Mouse (Mus musculus) myocyte (in vitro differentiated cells): ENCODE results near the gene Gm28053. TPM values are rescaled to one million over a fixed set of nuclear protein-coding genes. Genes with fewer than 3 reads are reported as not detected.

Experiments used
- H3K27me3 ChIP-seq: one replicate; pipeline ENCODE4 v1.6.1; 2011; ENCODE audit not compliant: control insufficient read depth, insufficient read depth, insufficient read length
- H3K36me3 ChIP-seq: one replicate; pipeline ENCODE4 v1.6.1; 2011; ENCODE audit not compliant: control insufficient read depth, insufficient read depth
- H3K4me2 ChIP-seq: one replicate; pipeline ENCODE4 v1.6.1; 2011; ENCODE audit warnings: low read depth, control low read depth
- H3K4me3 ChIP-seq: one replicate; pipeline ENCODE4 v1.5.1; 2011; ENCODE audit warnings: mild to moderate bottlenecking, control low read depth, moderate library complexity
- H3K79me2 ChIP-seq: one replicate; pipeline ENCODE4 v1.6.1; 2011; ENCODE audit not compliant: control insufficient read depth, insufficient read depth
- H3ac ChIP-seq: one replicate; pipeline ENCODE4 v1.6.1; 2011; ENCODE audit not compliant: control insufficient read depth, insufficient read length
- CEBPB ChIP-seq: IDR thresholded peaks from 2 replicates; pipeline ENCODE4 v1.6.1; 2011; ENCODE audit warnings: mild to moderate bottlenecking, moderate library complexity; ENCODE audit not compliant: poor library complexity, insufficient read depth, severe bottlenecking
- E2F4 ChIP-seq: IDR thresholded peaks from one replicate; pipeline ENCODE4 v1.6.1; 2011; ENCODE audit warnings: mild to moderate bottlenecking, control low read depth, moderate library complexity; ENCODE audit not compliant: insufficient read depth
- MAX ChIP-seq: IDR thresholded peaks from one replicate; pipeline ENCODE4 v1.6.1; 2011; ENCODE audit warnings: low read depth, mild to moderate bottlenecking, control low read depth
- MYOD1 ChIP-seq, 3 experiments: IDR thresholded peaks; one replicate each; pipeline ENCODE4 v1.6.1; 2011; ENCODE audit warnings: control low read depth in 2 of 3, low read depth in 2 of 3, mild to moderate bottlenecking in 2 of 3, moderate library complexity in 1 of 3; ENCODE audit not compliant: insufficient read length in 2 of 3, control insufficient read depth in 1 of 3
- MYOG ChIP-seq, 3 experiments: IDR thresholded peaks; one replicate each; pipeline ENCODE4 v1.6.1; 2011; ENCODE audit warnings: control low read depth in 2 of 3, low read depth in 2 of 3, mild to moderate bottlenecking in 2 of 3; ENCODE audit not compliant: insufficient read length in 2 of 3, control insufficient read depth in 1 of 3, insufficient read depth in 1 of 3
- POLR2A ChIP-seq: IDR thresholded peaks from one replicate; pipeline ENCODE4 v1.6.1; 2011; ENCODE audit warnings: low read depth, mild to moderate bottlenecking, control low read depth, moderate library complexity; ENCODE audit not compliant: insufficient read length
- POLR2AphosphoS2 ChIP-seq: IDR thresholded peaks from one replicate; pipeline ENCODE4 v1.6.1; 2011; ENCODE audit warnings: low read depth, control low read depth; ENCODE audit not compliant: insufficient read length
- REST ChIP-seq: IDR thresholded peaks from one replicate; pipeline ENCODE4 v1.6.1; 2011; ENCODE audit warnings: mild to moderate bottlenecking, control low read depth, moderate library complexity; ENCODE audit not compliant: insufficient read depth, insufficient read length
- SRF ChIP-seq: IDR thresholded peaks from one replicate; pipeline ENCODE4 v1.6.1; 2011; ENCODE audit warnings: low read depth; ENCODE audit not compliant: control insufficient read depth, insufficient read length
- TCF12 ChIP-seq: IDR thresholded peaks from one replicate; pipeline ENCODE4 v1.6.1; 2011; ENCODE audit warnings: mild to moderate bottlenecking, control low read depth; ENCODE audit not compliant: poor library complexity, insufficient read depth, severe bottlenecking
- TCF3 ChIP-seq: IDR thresholded peaks from one replicate; pipeline ENCODE4 v1.6.1; 2011; ENCODE audit warnings: low read depth, control low read depth; ENCODE audit not compliant: insufficient read length
- USF1 ChIP-seq: IDR thresholded peaks from one replicate; pipeline ENCODE4 v1.6.1; 2011; ENCODE audit warnings: low read depth, mild to moderate bottlenecking, control low read depth, moderate library complexity
- polyA plus RNA-seq: library from polyadenylated mRNA; unstranded; fragments of >200 nt; fragmentation: generic; extraction: Trizol; gene quantifications from one replicate; pipeline ENCODE4 v1.2.1, GENCODE M21; 2012; ENCODE audit warnings: missing spikeins

Gm28053 gene
- polyA plus RNA-seq, 1 experiment = not detected

DNA sequence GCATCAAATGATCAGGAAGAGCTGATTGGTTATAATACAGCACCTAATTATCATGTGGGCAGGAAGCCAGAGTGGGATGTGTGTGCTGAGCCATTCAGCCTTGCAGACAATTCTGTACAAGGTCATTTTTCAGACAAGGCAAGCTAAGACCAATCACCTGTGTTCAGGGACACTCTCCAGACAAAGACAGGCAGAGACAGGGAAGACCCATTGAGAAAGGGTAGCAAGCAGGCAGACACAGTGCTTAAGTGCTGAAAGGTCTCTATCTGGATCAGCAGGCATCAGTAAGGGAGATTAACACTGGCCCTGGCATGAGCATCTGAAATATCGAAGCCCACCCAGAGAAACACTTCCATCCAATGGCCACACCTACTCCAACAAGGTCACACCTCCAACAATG is 66.0 kb downstream of the Gm28053 start:
- no peak for TF ChIP-seq POLR2AphosphoS2
- no peak for TF ChIP-seq POLR2A
- TF ChIP-seq CEBPB = no peak
- TF ChIP-seq MYOG (IDR thresholded peaks at IDR 0.05; ENCODE audit: control insufficient read depth in 1 of 3, insufficient read depth in 1 of 3, insufficient read length in 2 of 3, low read depth in 2 of 3) = no peak
- Histone ChIP-seq H3K4me2 (no peak overlapping the region), H3K27me3 (no peaks in the 10 kb centered on the region), H3K79me2 (no peaks in the 10 kb centered on the region), H3K36me3 (no peaks in the 10 kb centered on the region), H3K4me3 (no peak overlapping the region), H3ac (no peak overlapping the region)

DNA sequence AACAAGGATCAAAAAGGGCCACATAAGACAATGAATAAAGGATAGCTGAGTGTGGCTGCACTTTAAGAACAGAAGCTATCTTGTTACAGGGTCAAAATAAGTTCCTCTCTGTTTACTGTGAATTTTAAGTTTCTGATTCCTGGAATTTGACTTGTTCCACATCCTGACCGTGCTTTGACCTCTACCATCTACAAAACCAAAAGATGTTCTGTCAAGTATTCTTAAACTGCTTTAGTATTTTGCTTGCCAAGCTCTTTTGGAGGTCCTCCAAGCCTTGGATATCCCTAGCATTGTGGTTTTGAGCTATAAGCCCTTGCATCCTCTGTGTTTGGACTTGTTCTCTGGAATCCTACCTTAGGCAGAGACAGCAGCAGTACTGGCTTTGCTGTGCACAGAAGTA is 66.8 kb downstream of the Gm28053 start:
- H3K27me3 ChIP-seq = no peaks in the 10 kb centered on the region
- H3K4me2 ChIP-seq = no peak overlapping the region
- no peak for TF ChIP-seq MAX
- no peak for TF ChIP-seq MYOG (IDR thresholded peaks at IDR 0.05; ENCODE audit: control insufficient read depth in 1 of 3, insufficient read depth in 1 of 3, insufficient read length in 2 of 3, low read depth in 2 of 3)
- H3K4me3 ChIP-seq = no peak overlapping the region
- no peaks in the 10 kb centered on the region for H3K79me2 ChIP-seq
- H3ac ChIP-seq = no peak overlapping the region
- no peaks in the 10 kb centered on the region for H3K36me3 ChIP-seq

- Histone ChIP-seq H3K4me2 (no peak overlapping the region), H3K36me3 (no peaks in the 10 kb centered on the region), H3K4me3 (no peak overlapping the region), H3K79me2 (no peaks in the 10 kb centered on the region), H3ac (no peak overlapping the region), H3K27me3 (no peaks in the 10 kb centered on the region)
- TF ChIP-seq MAX (no peak), SRF (no peak), TCF3 (no peak), CEBPB (no peak), USF1 (no peak), POLR2A (no peak), TCF12 (no peak), MYOG (IDR thresholded peaks at IDR 0.05; ENCODE audit: control insufficient read depth in 1 of 3, insufficient read depth in 1 of 3, insufficient read length in 2 of 3, low read depth in 2 of 3) (no peak), REST (no peak), MYOD1 (IDR thresholded peaks at IDR 0.05; ENCODE audit: control insufficient read depth in 1 of 3, insufficient read length in 2 of 3, low read depth in 2 of 3) (no peak), E2F4 (no peak), POLR2AphosphoS2 (no peak)
Measured at GRCm38 (mm10) chr6:48785601-48786000, 67.2 kb downstream of the Gm28053 start.

- H3K4me2 ChIP-seq = no peak overlapping the region
- H3K36me3 ChIP-seq = no peaks in the 10 kb centered on the region
- TF ChIP-seq TCF3 = no peak
- no peak for TF ChIP-seq MYOD1 (IDR thresholded peaks at IDR 0.05; ENCODE audit: control insufficient read depth in 1 of 3, insufficient read length in 2 of 3, low read depth in 2 of 3)
- TF ChIP-seq SRF = no peak
- TF ChIP-seq TCF12 = no peak
- no peak for TF ChIP-seq USF1
- no peak for TF ChIP-seq CEBPB
- TF ChIP-seq MYOG (IDR thresholded peaks at IDR 0.05; ENCODE audit: control insufficient read depth in 1 of 3, insufficient read depth in 1 of 3, insufficient read length in 2 of 3, low read depth in 2 of 3) = no peak
- no peaks in the 10 kb centered on the region for H3K27me3 ChIP-seq
- H3ac ChIP-seq = no peak overlapping the region
- no peaks in the 10 kb centered on the region for H3K79me2 ChIP-seq
- no peak overlapping the region for H3K4me3 ChIP-seq
Measured at GRCm38 (mm10) chr6:48787867-48788266, 69.5 kb downstream of the Gm28053 start.

GRCm38 (mm10) chr6:48801897-48802296 is 83.5 kb downstream of the Gm28053 start:
- Histone ChIP-seq H3K4me2 (no peak overlapping the region), H3K36me3 (no peaks in the 10 kb centered on the region), H3K79me2 (no peaks in the 10 kb centered on the region), H3ac (no peak overlapping the region), H3K27me3 (no peaks in the 10 kb centered on the region), H3K4me3 (no peak overlapping the region)
- TF ChIP-seq POLR2AphosphoS2 = no peak
- TF ChIP-seq USF1 = no peak
- TF ChIP-seq MAX = no peak
- TF ChIP-seq MYOG (IDR thresholded peaks at IDR 0.05; ENCODE audit: control insufficient read depth in 1 of 3, insufficient read depth in 1 of 3, insufficient read length in 2 of 3, low read depth in 2 of 3) = no peak
- no peak for TF ChIP-seq TCF3
- TF ChIP-seq CEBPB = no peak
- TF ChIP-seq POLR2A = no peak
- TF ChIP-seq REST = no peak
- no peak for TF ChIP-seq SRF
- no peak for TF ChIP-seq TCF12

Other genes starting within 250 kb of the Gm28053 start
- 5.1 TPM for gene Atp6v0e2, start 181.0 kb upstream of the Gm28053 start, polyA plus RNA-seq
- 10.0 TPM for gene Lrrc61, start 163.8 kb upstream of the Gm28053 start, polyA plus RNA-seq
- 0.17 TPM for gene Rarres2, start 145.8 kb upstream of the Gm28053 start, polyA plus RNA-seq
- gene Gm45021, start 129.0 kb upstream of the Gm28053 start, polyA plus RNA-seq = not detected
- 15.3 TPM for gene Repin1, start 124.7 kb upstream of the Gm28053 start, polyA plus RNA-seq
- 1.5 TPM for gene Gm44965, start 124.7 kb upstream of the Gm28053 start, polyA plus RNA-seq
- 4.1 TPM for gene Zfp775, start 116.5 kb upstream of the Gm28053 start, polyA plus RNA-seq
- gene AI854703, start 91.8 kb upstream of the Gm28053 start, polyA plus RNA-seq = 0.01 TPM
- gene Gimap8, start 71.4 kb upstream of the Gm28053 start, polyA plus RNA-seq = 0.01 TPM
- 0.42 TPM for gene Gimap9, start 42.5 kb upstream of the Gm28053 start, polyA plus RNA-seq
- not detected for gene Gimap4, start 34.1 kb upstream of the Gm28053 start, polyA plus RNA-seq
- gene Gimap6, start 10.4 kb upstream of the Gm28053 start, polyA plus RNA-seq = not detected
- gene Gimap7, start within 50 bp of the Gm28053 start, polyA plus RNA-seq = not detected
- not detected for gene Gimap1, start 20.4 kb downstream of the Gm28053 start, polyA plus RNA-seq
- not detected for gene Gimap5, start 27.6 kb downstream of the Gm28053 start, polyA plus RNA-seq
- gene Gimap3, start 52.2 kb downstream of the Gm28053 start, polyA plus RNA-seq = not detected
- gene Tmem176a, start 122.3 kb downstream of the Gm28053 start, polyA plus RNA-seq = 3.0 TPM
- gene Tmem176b, start 122.9 kb downstream of the Gm28053 start, polyA plus RNA-seq = 9.9 TPM
- not detected for gene Aoc1, start 154.3 kb downstream of the Gm28053 start, polyA plus RNA-seq
- gene 1600015I10Rik, start 211.3 kb downstream of the Gm28053 start, polyA plus RNA-seq = not detected